Mouse (Mus musculus): ENCODE results near the gene Klk15.
"Not testable (repeated sequence)": the region's sequence is repeated elsewhere in the genome, so short reads cannot be mapped to it uniquely, and the experiment has no call there.

The Klk15 gene

GRCm38 (mm10) chr7:43933440-43933839 is at the start of gene Klk15:
Gene Klk15, plus strand, starts transcription at chr7:43933740.
- in situ Hi-C loops (cut with MboI, MseI) = loop anchor here (5.0 kb wide), 1 partner anchor 74 kb away; no protein-coding TSS in a partner anchor

- in situ Hi-C loops (cut with MboI, MseI) = no loop called here
Measured at GRCm38 (mm10) chr7:43891365-43891764, 42.2 kb upstream of the Klk15 start.

GRCm38 (mm10) chr7:43891788-43892187 is 41.8 kb upstream of the Klk15 start:
- in situ Hi-C loops (cut with MboI, MseI) = no loop called here

GRCm38 (mm10) chr7:43894836-43895235 is 38.7 kb upstream of the Klk15 start:
- in situ Hi-C loops (cut with MboI, MseI) = no loop called here

- in situ Hi-C loops (cut with MboI, MseI) = no loop called here
Measured at GRCm38 (mm10) chr7:43914821-43915220, 18.7 kb upstream of the Klk15 start.

GRCm38 (mm10) chr7:43918426-43918825 is 15.1 kb upstream of the Klk15 start:
- in situ Hi-C loops (cut with MboI, MseI) = no loop called here

GRCm38 (mm10) chr7:43918871-43919270 is 14.7 kb upstream of the Klk15 start:
- in situ Hi-C loops (cut with MboI, MseI) = no loop called here

- in situ Hi-C loops (cut with MboI, MseI) = no loop called here
Measured at GRCm38 (mm10) chr7:43919559-43920451, 13.7 kb upstream of the Klk15 start.

- in situ Hi-C loops (cut with MboI, MseI) = no loop called here
Measured at GRCm38 (mm10) chr7:43920582-43920981, 13.0 kb upstream of the Klk15 start.

- in situ Hi-C loops (cut with MboI, MseI) = no loop called here
Measured at GRCm38 (mm10) chr7:43921087-43921486, 12.5 kb upstream of the Klk15 start.

- in situ Hi-C loops (cut with MboI, MseI) = no loop called here
Measured at GRCm38 (mm10) chr7:43921941-43922340, 11.6 kb upstream of the Klk15 start.

- in situ Hi-C loops (cut with MboI, MseI) = no loop called here
Measured at GRCm38 (mm10) chr7:43925985-43926384, 7.6 kb upstream of the Klk15 start.

GRCm38 (mm10) chr7:43928521-43928920 is 5.0 kb upstream of the Klk15 start:
- in situ Hi-C loops (cut with MboI, MseI) = no loop called here

- in situ Hi-C loops (cut with MboI, MseI) = loop anchor here (5.0 kb wide), 1 partner anchor 75 kb away; no protein-coding TSS in a partner anchor
Measured at GRCm38 (mm10) chr7:43932337-43932736, 1.2 kb upstream of the Klk15 start.

- in situ Hi-C loops (cut with MboI, MseI) = loop anchor here (5.0 kb wide), 1 partner anchor 73 kb away; no protein-coding TSS in a partner anchor
Measured at GRCm38 (mm10) chr7:43934747-43935146, 1.2 kb downstream of the Klk15 start.

GRCm38 (mm10) chr7:43936551-43936950 is 3.0 kb downstream of the Klk15 start:
- in situ Hi-C loops (cut with MboI, MseI) = no loop called here

- in situ Hi-C loops (cut with MboI, MseI) = not testable (repeated sequence)
Measured at GRCm38 (mm10) chr7:43942293-43942692, 8.8 kb downstream of the Klk15 start.

GRCm38 (mm10) chr7:43944727-43945264 is 11.3 kb downstream of the Klk15 start:
- in situ Hi-C loops (cut with MboI, MseI) = no loop called here

GRCm38 (mm10) chr7:43950364-43950763 is 16.8 kb downstream of the Klk15 start, which contains the start of gene Klk1b8:
Gene Klk1b8, plus strand, starts transcription at chr7:43950664.
- in situ Hi-C loops (cut with MboI, MseI) = no loop called here

GRCm38 (mm10) chr7:43952703-43953102 is 19.2 kb downstream of the Klk15 start:
- in situ Hi-C loops (cut with MboI, MseI) = no loop called here

GRCm38 (mm10) chr7:43966451-43966850 is 32.9 kb downstream of the Klk15 start, which contains the start of gene Klk1b1:
Gene Klk1b1, plus strand, starts transcription at chr7:43966751.
- in situ Hi-C loops (cut with MboI, MseI) = no loop called here

GRCm38 (mm10) chr7:43967058-43967457 is 33.5 kb downstream of the Klk15 start:
- in situ Hi-C loops (cut with MboI, MseI) = no loop called here

- in situ Hi-C loops (cut with MboI, MseI) = no loop called here
Measured at GRCm38 (mm10) chr7:43967612-43968011, 34.1 kb downstream of the Klk15 start.
